Mouse (Mus musculus) lung, adult 2 months (tissue): ENCODE measurements around the gene Cars.

Source experiments
- CTCF ChIP-seq: fragments of 200-500 bp; IDR thresholded peaks from 2 replicates; pipeline ENCODE4 v1.5.1; 2011; ENCODE audit warnings: mild to moderate bottlenecking, low read length, control low read depth; ENCODE audit not compliant: insufficient read depth
- POLR2A ChIP-seq: fragments of 200-500 bp; IDR thresholded peaks from 2 replicates; pipeline ENCODE4 v1.6.1; 2011; ENCODE audit warnings: low read depth, mild to moderate bottlenecking, control low read depth, low read length, borderline replicate concordance; ENCODE audit errors: extremely low read depth

- no peak for TF ChIP-seq POLR2A
- TF ChIP-seq CTCF: no peak
Measured at GRCm38 (mm10) chr7:143588006-143588405, 11.9 kb downstream of the Cars start.
